Mouse (Mus musculus) embryonic fibroblast, embryonic 13.5 days (primary cell): ENCODE results near the gene Prmt8. TPM values are rescaled to one million over a fixed set of nuclear protein-coding genes. Genes with fewer than 3 reads are reported as not detected.

Experiments used
- H3K27ac ChIP-seq: 2 replicates; pipeline ENCODE4 v1.5.1; 2012; ENCODE audit warnings: low read length, control low read depth, inconsistent platforms; ENCODE audit not compliant: insufficient read depth
- H3K4me1 ChIP-seq: 2 replicates; pipeline ENCODE4 v1.6.1; 2011; ENCODE audit warnings: low read length; ENCODE audit not compliant: control insufficient read depth, insufficient read depth
- H3K4me3 ChIP-seq: 2 replicates; pipeline ENCODE4 v1.5.1; 2011; ENCODE audit warnings: mild to moderate bottlenecking, control low read depth, low read length; ENCODE audit not compliant: insufficient read depth
- CTCF ChIP-seq: IDR thresholded peaks from 2 replicates; pipeline ENCODE4 v1.5.1; 2011; ENCODE audit warnings: mild to moderate bottlenecking, control low read depth, low read length, moderate library complexity, borderline replicate concordance; ENCODE audit not compliant: insufficient read depth
- POLR2A ChIP-seq: IDR thresholded peaks from 2 replicates; pipeline ENCODE4 v1.6.1; 2011; ENCODE audit warnings: low read depth, mild to moderate bottlenecking, control low read depth, low read length, moderate library complexity
- polyA plus RNA-seq: library from polyadenylated mRNA; stranded (reverse); fragments of >200 nt; gene quantifications from 2 replicates; pipeline ENCODE4 v1.2.4, GENCODE M21; 2011; ENCODE audit warnings: low read depth; ENCODE audit not compliant: missing spikeins, insufficient read length

The Prmt8 gene
- polyA plus RNA-seq, 1 experiment, result not detected

DNA sequence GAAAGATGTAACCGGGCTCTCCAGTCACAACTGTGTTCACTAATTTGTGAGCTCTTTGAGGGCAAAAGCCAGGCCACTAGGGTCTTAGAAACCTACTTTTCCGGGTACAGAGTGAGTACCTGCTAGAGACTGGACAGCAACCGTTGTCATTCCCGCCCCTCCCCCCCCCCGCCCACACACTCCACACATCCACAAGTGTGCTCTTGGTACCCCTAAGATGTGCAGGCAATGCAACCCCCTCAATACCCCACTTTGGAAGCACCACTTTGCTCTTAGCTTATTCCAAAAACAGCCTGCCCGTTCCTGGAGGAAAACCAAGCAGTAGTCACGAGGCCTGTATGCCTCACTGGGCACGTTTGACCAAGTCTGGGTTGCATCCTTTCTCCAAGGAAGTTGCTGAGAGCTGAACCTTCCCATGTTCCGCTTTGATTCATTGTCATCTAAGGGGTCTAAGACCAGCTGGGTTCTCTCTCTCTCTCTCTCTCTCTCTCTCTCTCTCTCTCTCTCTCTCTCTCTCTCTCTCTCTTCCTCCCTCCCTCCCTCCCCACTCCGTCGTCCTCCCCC, 3.1 kb downstream of the Prmt8 start:
- Histone ChIP-seq H3K4me3 (no peak overlapping the region), H3K4me1 (no peaks in the 10 kb centered on the region), H3K27ac (no peak overlapping the region)
- TF ChIP-seq POLR2A, result no peak
- no peak for TF ChIP-seq CTCF

DNA sequence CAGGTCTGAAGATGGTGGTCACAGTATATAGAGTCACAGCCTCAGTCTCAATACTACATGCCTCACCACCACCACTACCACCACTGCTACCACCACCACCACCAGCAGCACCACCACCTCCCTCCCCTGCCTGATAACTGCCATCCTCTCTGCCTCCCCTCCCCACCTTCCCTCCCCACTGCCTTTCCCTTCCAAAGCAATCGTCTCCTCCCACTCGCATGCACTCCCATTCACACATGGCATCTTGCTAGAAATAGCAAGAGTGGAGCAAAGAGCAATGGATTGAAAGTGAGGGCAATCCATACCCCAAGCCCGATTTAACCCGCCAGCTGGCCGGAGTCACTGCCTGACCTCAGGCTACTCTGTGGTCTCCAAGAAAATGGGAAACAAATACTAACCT, 3.7 kb downstream of the Prmt8 start:
- Histone ChIP-seq H3K4me1 (no peaks in the 10 kb centered on the region), H3K27ac (no peak overlapping the region), H3K4me3 (no peak overlapping the region)
- TF ChIP-seq POLR2A (no peak), CTCF (no peak)

DNA sequence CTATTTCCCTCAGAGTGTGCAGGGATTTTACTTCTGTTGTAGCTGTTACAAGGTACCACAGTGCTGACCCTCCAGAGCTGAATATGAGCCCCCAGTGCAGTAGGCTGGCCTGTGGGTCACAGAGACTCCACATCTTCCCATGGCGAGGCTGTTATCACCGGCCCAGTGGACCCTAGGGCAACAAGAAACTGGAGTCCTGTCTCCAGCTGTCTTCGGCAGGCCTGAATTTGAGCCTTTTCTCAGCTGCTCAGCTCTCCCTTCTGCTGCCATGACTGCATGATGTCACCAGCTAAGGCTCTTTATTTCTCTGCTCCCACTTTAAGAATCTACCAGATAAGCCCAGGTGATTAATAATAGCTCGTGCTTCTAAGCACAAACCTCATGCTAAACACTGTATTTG, 11.0 kb downstream of the Prmt8 start:
- Histone ChIP-seq H3K4me3 (no peak overlapping the region), H3K4me1 (no peaks in the 10 kb centered on the region), H3K27ac (no peak overlapping the region)
- TF ChIP-seq POLR2A, result no peak
- no peak for TF ChIP-seq CTCF

DNA sequence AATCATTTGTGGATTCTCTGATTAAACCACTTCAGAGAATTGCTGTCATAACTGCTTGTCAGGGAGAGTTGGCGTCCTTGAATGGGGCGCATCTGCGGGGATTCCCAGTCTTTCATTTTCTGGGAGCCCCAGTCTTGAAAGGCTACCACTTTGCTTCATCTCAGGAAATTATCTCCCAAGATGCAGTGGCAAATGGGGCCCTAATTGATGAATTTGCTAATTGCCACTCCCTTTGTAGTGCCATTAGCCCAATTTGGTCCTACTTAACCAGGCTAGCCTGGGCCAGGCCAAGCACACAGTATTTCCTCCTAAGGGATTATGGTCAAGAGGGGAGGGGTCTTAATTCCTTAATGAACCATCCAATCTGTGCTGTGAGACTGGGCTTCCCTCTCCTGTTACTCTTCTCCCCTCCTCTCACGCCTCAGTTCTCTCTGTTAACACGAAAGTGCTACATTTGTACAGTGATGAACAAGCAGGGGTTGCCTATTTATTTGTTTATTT, 11.6 kb downstream of the Prmt8 start:
- Histone ChIP-seq H3K4me3 (no peak overlapping the region), H3K27ac (no peak overlapping the region), H3K4me1 (no peaks in the 10 kb centered on the region)
- no peak for TF ChIP-seq POLR2A
- no peak for TF ChIP-seq CTCF

DNA sequence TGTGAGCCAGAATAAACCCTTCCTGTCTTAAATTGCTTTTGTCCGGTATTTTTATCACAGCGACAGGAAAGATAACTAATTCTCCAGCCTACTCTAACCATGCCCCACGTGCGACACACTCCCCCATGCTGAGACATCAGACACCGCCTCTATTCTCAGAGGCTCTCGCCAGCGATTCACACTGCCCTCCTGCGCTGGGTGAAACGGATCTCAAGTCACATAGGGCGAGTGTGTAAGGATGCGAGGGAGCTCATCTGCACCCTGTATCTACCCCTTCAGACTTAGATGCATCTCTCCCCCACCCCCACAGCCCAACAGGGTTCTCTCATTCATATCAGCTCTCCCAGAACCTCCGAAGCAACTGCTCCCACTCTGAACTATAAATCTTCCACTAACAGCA, 12.4 kb downstream of the Prmt8 start:
- TF ChIP-seq POLR2A (no peak), CTCF (no peak)
- no peak overlapping the region for H3K27ac ChIP-seq
- H3K4me3 ChIP-seq, result no peak overlapping the region
- H3K4me1 ChIP-seq, result no peaks in the 10 kb centered on the region

DNA sequence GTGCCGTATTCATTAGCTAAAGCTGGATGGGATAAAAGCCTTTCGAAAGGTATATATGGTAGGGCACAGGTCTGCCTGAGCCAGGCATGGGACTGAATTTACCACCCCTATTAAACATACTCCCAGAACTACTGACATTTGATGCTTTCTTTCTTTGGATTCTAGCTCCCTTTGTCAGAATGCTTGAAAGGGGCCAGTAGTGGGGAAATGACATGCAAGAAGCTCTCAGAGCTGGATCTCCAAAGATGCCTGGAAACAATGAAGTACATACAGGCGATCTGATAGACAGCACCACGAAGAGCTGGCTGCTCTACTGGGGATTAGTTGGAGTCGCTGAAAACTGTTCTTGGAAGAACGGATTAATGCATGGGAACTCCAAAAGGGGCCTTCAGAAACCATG, 16.0 kb downstream of the Prmt8 start:
- Histone ChIP-seq H3K4me1 (no peaks in the 10 kb centered on the region), H3K4me3 (no peak overlapping the region), H3K27ac (no peak overlapping the region)
- no peak for TF ChIP-seq CTCF
- TF ChIP-seq POLR2A, result no peak

DNA sequence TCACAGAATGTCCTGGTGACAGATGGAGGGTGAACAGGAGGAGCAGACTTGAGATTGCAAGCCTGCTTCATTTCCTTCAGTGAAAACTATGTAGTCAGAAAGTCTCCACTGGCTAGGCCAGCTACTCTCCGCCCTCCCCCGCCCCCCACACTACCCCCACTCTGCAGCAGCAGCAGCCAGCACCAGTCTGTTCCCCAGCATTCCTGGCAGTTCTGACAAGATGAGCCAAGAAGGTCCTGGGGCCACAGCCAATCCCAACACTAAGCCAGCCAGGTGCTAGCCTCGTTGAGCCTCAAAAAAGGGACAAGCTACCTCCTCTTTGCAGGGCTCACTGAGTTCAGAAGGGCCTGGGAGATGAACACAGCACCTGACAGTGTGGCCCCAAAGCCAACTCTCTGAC, 16.6 kb downstream of the Prmt8 start:
- no peak for TF ChIP-seq POLR2A
- no peak for TF ChIP-seq CTCF
- no peak overlapping the region for H3K27ac ChIP-seq
- no peak overlapping the region for H3K4me3 ChIP-seq
- no peaks in the 10 kb centered on the region for H3K4me1 ChIP-seq

DNA sequence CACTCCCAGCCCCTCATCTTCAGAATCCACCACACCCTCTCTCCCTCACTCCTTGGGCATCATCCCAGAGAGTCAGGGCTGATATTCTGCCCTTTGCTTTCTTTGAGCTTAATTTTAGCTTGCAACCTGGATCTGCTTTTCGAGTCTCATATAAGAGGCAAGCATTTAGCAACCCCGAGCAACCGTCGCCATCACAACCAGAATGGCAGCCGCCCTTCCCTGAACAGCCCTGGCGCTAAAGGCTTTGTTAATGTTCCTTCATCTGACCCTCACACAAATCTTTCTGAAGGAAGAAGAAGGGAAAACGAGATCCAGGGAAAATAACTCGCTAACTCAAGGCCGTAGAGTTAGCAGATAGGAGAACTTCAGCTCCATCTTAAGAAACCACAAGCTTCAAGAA, 17.8 kb downstream of the Prmt8 start:
- H3K4me1 ChIP-seq, result no peaks in the 10 kb centered on the region
- no peak overlapping the region for H3K4me3 ChIP-seq
- no peak overlapping the region for H3K27ac ChIP-seq
- TF ChIP-seq POLR2A (no peak), CTCF (no peak)

DNA sequence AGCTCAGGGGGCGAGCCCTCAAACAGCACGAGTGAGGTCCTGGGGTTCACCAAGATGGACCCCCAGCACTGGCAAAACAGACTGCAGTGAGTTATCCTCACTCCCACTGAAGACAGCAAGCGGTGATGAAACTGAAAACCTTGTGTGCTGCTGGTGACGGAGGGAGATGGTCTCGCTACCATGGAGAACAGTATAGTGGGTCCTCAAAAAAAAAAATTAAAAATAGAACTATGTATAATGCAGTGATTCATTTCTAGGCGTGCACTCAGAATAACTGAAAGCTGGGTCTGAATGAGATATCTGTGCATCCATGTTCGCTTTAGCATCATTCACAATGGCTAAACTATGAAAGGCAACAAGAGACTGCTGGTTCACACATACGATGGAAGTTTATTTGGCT, 20.5 kb downstream of the Prmt8 start:
- TF ChIP-seq POLR2A (no peak), CTCF (no peak)
- Histone ChIP-seq H3K4me3 (no peak overlapping the region), H3K4me1 (no peaks in the 10 kb centered on the region), H3K27ac (no peak overlapping the region)

DNA sequence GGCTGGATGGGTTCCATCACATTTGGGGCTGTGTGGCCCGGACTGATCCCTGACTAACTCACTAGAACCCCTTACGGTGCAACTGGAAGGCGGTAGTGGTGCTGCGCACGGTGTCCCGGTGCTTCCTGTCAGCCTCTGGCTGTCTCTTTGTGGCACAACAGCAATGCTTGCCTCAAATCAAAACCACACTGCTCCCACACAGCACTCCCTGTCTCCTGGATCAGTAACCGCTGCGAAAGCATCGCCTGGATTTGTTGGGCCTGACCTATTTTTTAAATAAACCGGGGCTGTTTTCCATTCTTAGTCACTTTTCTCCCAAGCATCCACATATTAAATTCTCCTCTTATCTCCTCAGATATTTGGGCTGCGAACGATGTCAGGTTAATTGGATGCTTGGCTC, 27.0 kb downstream of the Prmt8 start:
- H3K27ac ChIP-seq, result no peak overlapping the region
- H3K4me3 ChIP-seq, result no peak overlapping the region
- no peaks in the 10 kb centered on the region for H3K4me1 ChIP-seq
- TF ChIP-seq POLR2A, result no peak
- TF ChIP-seq CTCF, result no peak

DNA sequence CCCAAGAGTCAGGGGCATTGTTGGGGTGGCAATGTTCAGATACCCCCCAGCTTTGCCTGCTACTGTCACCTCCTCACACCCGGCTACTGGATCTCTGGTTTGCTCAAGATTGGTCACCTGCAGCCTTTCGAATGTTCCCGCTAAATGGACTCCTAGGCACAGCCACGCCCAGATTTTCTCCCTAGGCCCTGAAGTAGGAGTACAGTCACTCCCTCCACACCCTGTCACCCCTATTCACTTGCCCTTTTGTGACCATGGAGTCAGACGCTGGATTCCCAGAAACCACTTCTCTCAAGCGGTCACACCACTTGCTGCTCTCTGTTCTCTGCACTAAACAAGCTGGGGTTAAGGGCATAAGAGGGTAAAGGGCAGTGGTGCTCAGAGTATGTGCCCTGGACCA, 28.1 kb downstream of the Prmt8 start:
- TF ChIP-seq POLR2A, result no peak
- TF ChIP-seq CTCF, result no peak
- H3K4me1 ChIP-seq, result no peaks in the 10 kb centered on the region
- H3K27ac ChIP-seq, result no peak overlapping the region
- H3K4me3 ChIP-seq, result no peak overlapping the region
